Mouse (Mus musculus) midbrain, embryonic 10.5 days (tissue): ENCODE results near the gene Cmtm1. TPM values are rescaled to one million over a fixed set of nuclear protein-coding genes. Genes with fewer than 3 reads are reported as not detected.

Source experiments
- DNase-seq: peaks from one replicate; pipeline ENCODE4 v3.0.0-alpha.2; 2017; ENCODE audit warnings: low spot score
- H3K27ac ChIP-seq: fragments of 300-500 bp; sonication (generic); replicated peaks from 2 replicates; pipeline ENCODE4 v1.5.1; 2016; ENCODE audit warnings: mild to moderate bottlenecking
- H3K27me3 ChIP-seq: fragments of 300-500 bp; sonication (generic); 2 replicates; pipeline ENCODE4 v1.6.1; 2016; ENCODE audit warnings: low read depth, mild to moderate bottlenecking; ENCODE audit not compliant: poor library complexity, severe bottlenecking
- H3K36me3 ChIP-seq: fragments of 300-500 bp; sonication (generic); 2 replicates; pipeline ENCODE4 v1.6.1; 2016; ENCODE audit warnings: mild to moderate bottlenecking, moderate library complexity
- H3K4me1 ChIP-seq: fragments of 300-500 bp; sonication (generic); 2 replicates; pipeline ENCODE4 v1.6.1; 2016
- H3K4me3 ChIP-seq: fragments of 300-500 bp; sonication (generic); 2 replicates; pipeline ENCODE4 v1.5.1; 2016; ENCODE audit warnings: mild to moderate bottlenecking, moderate library complexity
- H3K9me3 ChIP-seq: fragments of 300-500 bp; sonication (generic); replicated peaks from 2 replicates; pipeline ENCODE4 v1.6.1; 2016; ENCODE audit warnings: mild to moderate bottlenecking
- WGBS: fragments of 180-500 bp; shearing (Covaris S2); methylation state at CpG from one replicate; pipeline ENCODE4 v1.1.7; 2016; 5-methylcytosine and 5-hydroxymethylcytosine counted together
- polyA plus RNA-seq: library from polyadenylated mRNA; unstranded; fragments of >200 nt; fragmentation: Nextera tagmentation; extraction: Ambion mirVana; gene quantifications from 2 replicates; pipeline ENCODE4 v1.2.1, GENCODE M21; 2016

Cmtm1 gene
- polyA plus RNA-seq, 1 experiment from 2014 or later, result not detected

GRCm38 (mm10) chr8:104249442-104249996 lies 60.4 kb downstream of the Cmtm1 start:
- peaks cover 33% of the 10 kb centered on the region for H3K4me1 ChIP-seq
- 87% methylated on average over 7 of the region's 7 CpGs for WGBS
- H3K27ac ChIP-seq, result no peak overlapping the region

DNA sequence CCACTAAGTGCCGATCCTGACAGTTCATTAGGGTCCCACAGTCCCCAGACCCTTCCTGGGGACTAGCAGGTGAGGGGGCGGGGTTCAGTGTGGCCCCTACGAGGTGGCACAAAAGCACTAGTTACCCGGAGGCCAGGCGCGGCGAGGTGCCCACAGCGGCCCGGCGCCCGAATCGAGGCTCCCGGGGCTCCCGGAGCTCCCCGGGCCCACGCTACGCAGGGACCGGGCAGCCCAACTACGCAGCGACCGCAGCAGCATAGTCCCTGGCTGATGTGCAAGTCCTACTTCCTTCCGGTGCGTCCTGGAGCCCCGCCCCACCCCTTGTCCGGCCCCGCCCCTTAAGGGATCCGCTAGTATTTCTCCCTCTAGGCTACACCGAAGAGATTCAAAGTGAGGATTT lies 61.7 kb downstream of the Cmtm1 start, which contains the start of gene Tk2:
Tk2 (minus strand) TSS at position 283 of the 400 bp plus-strand sequence.
- no peaks in the 10 kb centered on the region for H3K27me3 ChIP-seq
- DNase-seq, result peak; percentile 84
- H3K4me3 ChIP-seq, result peak within 1 kb of the TSS; percentile 95
- H3K27ac ChIP-seq, result peak within 1 kb of the TSS; percentile 88
- peaks cover 33% of the 10 kb centered on the region for H3K4me1 ChIP-seq
- under 1% methylated on average over 28 of the region's 28 CpGs for WGBS
- H3K36me3 ChIP-seq, result peaks cover 4% of the 10 kb centered on the region
- no peaks in the 10 kb centered on the region for H3K9me3 ChIP-seq

More at GRCm38 (mm10) chr8:104249442-104249996, 60.4 kb downstream of the Cmtm1 start:
- H3K27me3 ChIP-seq, result no peaks in the 10 kb centered on the region
- no peak overlapping the region for H3K4me3 ChIP-seq
- H3K9me3 ChIP-seq, result no peaks in the 10 kb centered on the region
- DNase-seq, result no peak
- no peaks in the 10 kb centered on the region; the same call in 1 of the 2 replicates for H3K36me3 ChIP-seq

DNA sequence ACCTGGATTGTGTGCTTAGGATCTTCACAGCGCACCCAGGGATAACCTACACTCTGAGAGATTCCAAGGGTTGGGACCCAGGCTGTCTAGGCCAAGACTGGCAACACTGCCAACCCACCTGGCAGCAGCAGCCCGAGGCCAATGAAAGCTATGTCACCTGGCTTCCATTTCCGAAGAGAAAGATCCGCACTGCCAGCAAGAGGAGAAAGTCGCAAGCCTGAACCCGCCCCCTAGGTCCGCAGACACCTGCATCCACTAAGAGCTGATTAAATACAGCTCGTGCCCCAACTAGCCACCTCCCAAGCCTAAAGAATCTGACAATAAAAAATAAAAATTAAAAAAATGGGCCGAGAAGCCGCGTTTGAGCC lies 62.1 kb downstream of the Cmtm1 start:
- no peak for DNase-seq
- Histone ChIP-seq H3K27ac (peak overlapping the region; percentile 88), H3K27me3 (no peaks in the 10 kb centered on the region), H3K4me1 (peaks cover 33% of the 10 kb centered on the region), H3K9me3 (no peaks in the 10 kb centered on the region), H3K4me3 (peak overlapping the region; percentile 95), H3K36me3 (peaks cover 8% of the 10 kb centered on the region)
- WGBS, result 2% methylated on average over 11 of the region's 11 CpGs

DNA sequence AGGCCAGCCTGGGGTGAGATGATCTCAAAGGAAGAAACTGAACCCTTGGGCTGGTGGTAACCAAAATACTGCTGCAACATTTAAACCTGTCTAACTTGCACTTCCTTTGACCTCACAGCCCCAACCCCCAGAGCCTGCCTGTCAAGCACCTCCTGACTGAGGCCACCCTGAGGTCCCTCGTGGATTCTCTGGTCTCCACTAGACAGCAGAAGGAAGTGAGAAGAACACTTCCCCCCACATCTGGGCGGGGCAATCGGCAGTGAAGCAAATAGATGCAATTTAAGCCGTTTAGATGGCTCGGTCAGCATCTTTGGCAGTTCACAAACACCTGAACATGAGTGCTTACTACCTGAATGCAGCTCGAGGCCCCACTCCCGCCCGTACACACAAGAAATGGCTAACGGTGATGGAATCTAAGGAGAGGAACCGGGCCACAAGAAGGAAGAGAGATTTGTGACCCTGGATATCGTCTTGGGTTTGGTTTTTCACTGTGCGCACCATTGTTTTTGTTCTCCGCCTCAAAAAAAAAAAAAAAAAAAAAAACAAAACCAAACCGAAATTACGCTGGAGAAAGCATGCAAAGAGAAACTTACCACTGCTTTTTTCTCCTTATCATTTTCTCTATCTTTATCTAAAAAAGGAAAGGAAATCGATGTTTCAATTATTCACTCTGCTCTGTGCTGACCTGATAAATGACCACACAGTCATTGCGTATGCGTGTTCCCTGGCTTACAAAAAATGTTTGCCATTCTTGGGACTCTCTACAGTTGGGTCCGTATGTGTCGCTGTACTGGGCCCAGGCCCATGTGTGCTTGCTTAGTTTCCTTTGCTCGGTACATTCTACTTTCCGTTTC lies 62.7 kb downstream of the Cmtm1 start:
- 75% methylated on average over 22 of the region's 22 CpGs for WGBS
- Histone ChIP-seq H3K36me3 (peaks cover 14% of the 10 kb centered on the region), H3K4me3 (peak overlapping the region; percentile 95), H3K9me3 (no peaks in the 10 kb centered on the region), H3K27ac (no peak overlapping the region), H3K27me3 (no peaks in the 10 kb centered on the region), H3K4me1 (peaks cover 33% of the 10 kb centered on the region)
- DNase-seq, result no peak

DNA sequence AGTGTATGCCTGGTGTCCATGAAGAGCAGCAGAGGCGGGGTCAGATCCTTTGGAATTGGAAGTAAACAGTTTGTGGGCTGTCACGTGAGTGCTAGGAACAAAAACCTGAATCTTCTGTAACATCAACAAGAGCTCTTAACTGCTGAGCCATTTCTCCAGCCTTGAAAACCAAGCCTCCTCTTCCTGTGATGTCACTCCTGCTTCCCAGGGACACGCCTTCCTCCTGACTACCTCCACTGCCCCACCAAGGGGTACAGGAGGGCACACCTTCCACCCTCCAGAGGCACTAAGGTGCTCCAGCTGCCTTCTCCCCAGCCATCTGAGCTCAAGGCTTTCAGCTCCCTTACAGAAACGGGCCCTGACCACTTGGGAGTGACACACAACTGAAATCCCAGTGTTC lies 63.3 kb downstream of the Cmtm1 start:
- Histone ChIP-seq H3K27me3 (no peaks in the 10 kb centered on the region), H3K4me1 (peaks cover 28% of the 10 kb centered on the region), H3K4me3 (no peak overlapping the region), H3K9me3 (no peaks in the 10 kb centered on the region), H3K27ac (no peak overlapping the region), H3K36me3 (peaks cover 20% of the 10 kb centered on the region)
- no peak for DNase-seq
- WGBS, result 88% methylated on average over 4 of the region's 4 CpGs

Other genes with a start within 250 kb of the Cmtm1 start
- gene Cdh5, start 208.5 kb downstream of the Cmtm1 start, polyA plus RNA-seq, result 12.2 and 13.9 TPM in 2 replicates
- gene Bean1, start 139.7 kb downstream of the Cmtm1 start, polyA plus RNA-seq, result 0.20 and 0.56 TPM in 2 replicates
- gene Tk2, start 61.6 kb downstream of the Cmtm1 start, polyA plus RNA-seq, result 29.3 and 30.3 TPM in 2 replicates
- 44.1 and 45.6 TPM in 2 replicates for gene Cklf, start 59.3 kb downstream of the Cmtm1 start, polyA plus RNA-seq
- not detected in 2 replicates for gene Cmtm2a, start 17.0 kb downstream of the Cmtm1 start, polyA plus RNA-seq
- gene Gm45711, start 64 bp downstream of the Cmtm1 start, polyA plus RNA-seq, result not detected in 2 replicates
- not detected in 2 replicates for gene Gm11020, start 11.4 kb upstream of the Cmtm1 start, polyA plus RNA-seq
- gene Cmtm2b, start 12.1 kb upstream of the Cmtm1 start, polyA plus RNA-seq, result not detected in 2 replicates
- 72.8 and 79.1 TPM in 2 replicates for gene Cmtm3, start 29.3 kb upstream of the Cmtm1 start, polyA plus RNA-seq
- gene Cmtm4, start 85.7 kb upstream of the Cmtm1 start, polyA plus RNA-seq, result 1.7 and 1.8 TPM in 2 replicates
- gene Dync1li2, start 132.9 kb upstream of the Cmtm1 start, polyA plus RNA-seq, result 80.1 and 96.1 TPM in 2 replicates
- gene Terb1, start 199.8 kb upstream of the Cmtm1 start, polyA plus RNA-seq, result 0.16 and 0.22 TPM in 2 replicates
- gene Nae1, start 224.5 kb upstream of the Cmtm1 start, polyA plus RNA-seq, result 134 and 139 TPM in 2 replicates
- 0.86 and 1.2 TPM in 2 replicates for gene Car7, start 224.5 kb upstream of the Cmtm1 start, polyA plus RNA-seq